Mouse (Mus musculus): Measurements from ENCODE around the gene Plekhm1.
"Not testable (repeated sequence)": the region's sequence is repeated elsewhere in the genome, so short reads cannot be mapped to it uniquely, and the experiment has no call there.

The Plekhm1 gene

GRCm38 (mm10) chr11:103340130-103340529 is 72.4 kb downstream of the Plekhm1 start:
- no peak for DNase-seq (ENCODE audit: extremely low spot score, low spot score)

- peak; percentile 31 for DNase-seq (ENCODE audit: extremely low spot score, low spot score)
Observed at GRCm38 (mm10) chr11:103339414-103340119, 72.9 kb downstream of the Plekhm1 start.

GRCm38 (mm10) chr11:103338671-103339070 is 73.8 kb downstream of the Plekhm1 start:
- DNase-seq (ENCODE audit: extremely low spot score, low spot score) = no peak

GRCm38 (mm10) chr11:103338119-103338518 is 74.4 kb downstream of the Plekhm1 start:
- DNase-seq (ENCODE audit: extremely low spot score, low spot score) = no peak

- DNase-seq (ENCODE audit: extremely low spot score, low spot score) = no peak
Observed at GRCm38 (mm10) chr11:103337180-103337579, 75.3 kb downstream of the Plekhm1 start.

GRCm38 (mm10) chr11:103335561-103335960 is 76.9 kb downstream of the Plekhm1 start:
- no peak for DNase-seq (ENCODE audit: extremely low spot score, low spot score)

- no peak for DNase-seq (ENCODE audit: extremely low spot score, low spot score)
Observed at GRCm38 (mm10) chr11:103334925-103335324, 77.6 kb downstream of the Plekhm1 start.

GRCm38 (mm10) chr11:103333719-103334398 is 78.6 kb downstream of the Plekhm1 start:
- DNase-seq (ENCODE audit: extremely low spot score, low spot score) = peak; percentile 57

- peak; percentile 39 for DNase-seq (ENCODE audit: extremely low spot score, low spot score)
Observed at GRCm38 (mm10) chr11:103332890-103333651, 79.4 kb downstream of the Plekhm1 start.

GRCm38 (mm10) chr11:103332186-103332889 is 80.1 kb downstream of the Plekhm1 start:
- peak; percentile 86 for DNase-seq (ENCODE audit: extremely low spot score, low spot score)

GRCm38 (mm10) chr11:103331502-103332185 is 80.8 kb downstream of the Plekhm1 start:
- no peak for DNase-seq (ENCODE audit: extremely low spot score, low spot score)

GRCm38 (mm10) chr11:103330651-103331319 is 81.7 kb downstream of the Plekhm1 start:
- no peak for DNase-seq (ENCODE audit: extremely low spot score, low spot score)

GRCm38 (mm10) chr11:103326950-103327349 is 85.5 kb downstream of the Plekhm1 start:
- DNase-seq (ENCODE audit: extremely low spot score, low spot score) = peak; percentile 86

GRCm38 (mm10) chr11:103325172-103325571 is 87.3 kb downstream of the Plekhm1 start:
- peak; percentile 83 for DNase-seq (ENCODE audit: extremely low spot score, low spot score)

- no peak for DNase-seq (ENCODE audit: extremely low spot score, low spot score)
Observed at GRCm38 (mm10) chr11:103324723-103325122, 87.8 kb downstream of the Plekhm1 start.

- DNase-seq (ENCODE audit: extremely low spot score, low spot score) = not testable (repeated sequence)
Observed at GRCm38 (mm10) chr11:103322832-103323231, 89.7 kb downstream of the Plekhm1 start.

- DNase-seq (ENCODE audit: extremely low spot score, low spot score) = no peak
Observed at GRCm38 (mm10) chr11:103320646-103321045, 91.8 kb downstream of the Plekhm1 start.

- DNase-seq (ENCODE audit: extremely low spot score, low spot score) = no peak
Observed at GRCm38 (mm10) chr11:103320196-103320595, 92.3 kb downstream of the Plekhm1 start.

- no peak for DNase-seq (ENCODE audit: extremely low spot score, low spot score)
Observed at GRCm38 (mm10) chr11:103318042-103318441, 94.4 kb downstream of the Plekhm1 start.

GRCm38 (mm10) chr11:103315379-103315778 is 97.1 kb downstream of the Plekhm1 start:
- DNase-seq (ENCODE audit: extremely low spot score, low spot score) = no peak
